Mouse (Mus musculus): Measurements from ENCODE around the gene Dpp6.

The Dpp6 gene

DNA sequence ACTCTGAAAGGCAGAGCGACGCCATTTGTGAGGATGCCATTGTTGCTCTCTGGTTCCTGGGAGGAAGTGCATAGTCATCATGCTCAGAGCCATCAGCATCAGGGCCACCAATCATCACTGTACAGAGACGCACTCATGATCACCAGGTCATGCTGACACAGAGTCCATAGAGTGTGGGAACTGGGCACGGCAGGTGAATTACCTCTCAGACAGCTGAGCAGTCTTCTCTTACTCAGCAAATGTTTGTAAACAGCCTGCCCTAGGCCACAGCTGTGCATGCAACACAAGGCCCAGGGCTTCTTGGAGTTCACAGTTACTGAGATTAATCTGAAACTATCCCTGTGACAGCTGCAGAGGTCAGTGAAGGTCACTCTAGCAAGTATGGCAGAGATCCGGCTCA lies 124.5 kb downstream of the Dpp6 start:
- ATAC-seq (ENCODE audit: insufficient number of reproducible peaks, low FRiP score, low TSS enrichment), result no peak

DNA sequence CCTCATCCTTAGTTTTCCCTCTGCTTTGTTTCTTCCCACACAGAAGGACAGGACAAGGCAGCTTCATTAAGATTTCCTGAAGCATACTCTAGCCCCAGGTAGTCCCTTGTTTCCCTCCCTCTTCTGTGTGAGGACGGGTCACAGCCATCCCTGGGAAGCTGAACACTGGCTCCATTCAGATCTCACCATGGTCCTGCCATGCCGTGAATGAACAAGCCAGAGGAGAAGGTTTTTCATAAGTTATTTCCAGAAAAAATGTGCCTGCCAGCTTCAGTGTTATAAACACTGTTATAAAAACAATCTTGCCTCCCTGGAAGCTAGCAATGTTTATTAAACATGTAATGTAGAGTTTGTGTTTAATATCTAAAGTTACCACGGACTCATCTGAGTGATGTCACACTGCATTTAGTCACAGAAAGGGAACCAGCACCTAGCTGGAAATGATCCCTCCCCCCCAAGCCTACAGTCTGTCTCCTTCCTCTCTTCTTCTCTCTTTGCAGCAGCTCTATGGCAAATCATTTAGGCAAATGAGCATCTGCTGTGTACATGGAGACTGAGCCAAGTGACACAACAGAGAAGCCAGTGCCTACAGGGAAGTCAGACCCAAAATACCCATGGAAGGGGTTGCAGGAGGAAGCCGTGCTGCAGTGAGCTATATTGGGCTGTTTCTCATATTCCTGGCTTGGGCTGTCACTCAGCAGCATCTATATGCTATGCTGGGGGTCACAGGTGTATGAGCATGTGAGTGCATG lies 128.3 kb downstream of the Dpp6 start:
- peak; percentile 72; the same call in 1 of the 2 replicates for ATAC-seq (ENCODE audit: insufficient number of reproducible peaks, low FRiP score, low TSS enrichment)

DNA sequence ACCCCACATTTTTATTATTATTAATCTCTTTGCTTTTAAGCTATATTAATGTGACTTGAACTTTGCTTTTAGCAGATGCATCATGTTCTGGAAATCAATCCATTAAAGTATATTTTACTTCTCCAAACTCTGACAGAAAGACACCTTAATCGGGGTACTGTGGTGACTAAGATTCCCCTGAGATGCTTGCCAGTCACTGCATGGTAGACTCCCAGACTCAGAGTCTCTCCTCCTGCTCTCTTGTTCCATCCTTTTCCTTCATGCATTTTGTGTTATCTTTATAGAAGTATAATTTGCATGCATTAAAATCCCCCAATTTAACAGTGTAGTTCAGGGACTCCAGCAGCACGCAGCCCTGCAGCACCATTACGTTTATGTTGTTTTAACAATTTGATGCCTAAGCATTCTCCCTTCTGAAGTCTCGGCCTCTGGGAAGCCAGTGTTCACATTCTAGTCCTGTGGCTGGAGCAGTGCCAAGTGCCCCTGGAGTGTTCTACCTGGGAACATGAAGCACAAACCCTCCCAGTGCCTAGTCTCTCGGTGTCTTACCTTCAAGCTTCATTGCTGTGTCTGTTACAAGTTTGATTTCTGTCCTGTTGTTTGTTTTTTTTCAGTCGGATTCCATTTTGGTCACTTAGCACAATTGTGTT lies 153.1 kb downstream of the Dpp6 start:
- ATAC-seq (ENCODE audit: insufficient number of reproducible peaks, low FRiP score, low TSS enrichment), result no peak

DNA sequence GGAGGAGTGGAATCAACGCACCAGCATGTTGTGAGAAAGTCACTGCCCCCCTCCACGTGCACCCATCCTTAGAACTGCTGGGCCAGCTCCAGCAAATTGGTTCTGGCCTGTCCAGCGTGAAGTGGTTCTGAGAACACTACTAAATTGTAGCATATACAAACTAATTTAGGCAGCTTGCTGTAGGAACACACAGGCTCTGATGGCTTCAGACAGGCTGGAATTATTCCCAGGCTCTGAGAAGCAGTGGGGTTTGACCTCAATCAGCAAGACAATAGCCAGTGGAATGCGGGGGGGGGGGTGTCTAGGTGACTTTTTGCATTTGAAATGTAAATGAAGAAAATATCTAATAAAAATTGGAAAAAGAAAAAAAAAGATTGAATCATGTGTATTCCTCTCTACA lies 156.2 kb downstream of the Dpp6 start:
- no peak for ATAC-seq (ENCODE audit: insufficient number of reproducible peaks, low FRiP score, low TSS enrichment)

DNA sequence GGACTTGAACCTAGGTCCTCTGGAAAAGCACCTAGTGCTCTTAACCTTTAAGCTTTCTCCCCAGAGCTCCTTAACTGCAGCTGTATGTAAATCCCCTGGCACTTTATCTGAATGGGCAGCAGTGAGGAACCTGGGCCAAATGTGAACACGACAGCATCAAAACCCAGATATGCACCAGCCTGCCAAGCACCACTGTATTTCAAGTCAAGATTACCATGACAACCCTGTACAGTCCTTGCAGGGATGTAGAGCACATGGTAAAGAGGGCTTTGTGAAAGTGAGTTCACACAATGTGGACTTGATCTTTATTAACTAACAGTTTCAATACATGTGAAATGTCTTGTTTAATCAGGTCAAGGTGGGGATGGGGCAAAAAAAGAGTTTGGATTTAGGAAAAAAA lies 162.3 kb downstream of the Dpp6 start:
- ATAC-seq (ENCODE audit: insufficient number of reproducible peaks, low FRiP score, low TSS enrichment), result no peak

DNA sequence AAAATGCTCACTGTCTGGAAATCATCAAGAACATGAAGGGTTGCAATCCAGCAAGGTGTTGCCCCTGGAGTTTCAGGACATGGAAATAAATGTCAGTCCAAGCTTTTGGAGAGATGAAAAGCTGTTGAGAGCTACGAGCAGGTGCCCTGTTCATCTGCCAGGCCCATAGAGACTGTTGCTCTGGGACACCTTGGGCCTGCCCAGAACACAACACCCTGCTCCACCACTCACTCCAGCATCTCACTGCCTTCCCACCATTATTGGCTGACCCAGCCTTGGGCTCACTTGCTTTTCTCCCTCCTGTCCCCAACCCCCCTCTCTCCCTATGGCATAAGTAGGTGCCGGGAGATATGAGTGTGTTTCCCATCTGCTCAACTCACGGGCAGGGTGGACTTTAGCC lies 162.8 kb downstream of the Dpp6 start:
- ATAC-seq (ENCODE audit: insufficient number of reproducible peaks, low FRiP score, low TSS enrichment), result no peak

DNA sequence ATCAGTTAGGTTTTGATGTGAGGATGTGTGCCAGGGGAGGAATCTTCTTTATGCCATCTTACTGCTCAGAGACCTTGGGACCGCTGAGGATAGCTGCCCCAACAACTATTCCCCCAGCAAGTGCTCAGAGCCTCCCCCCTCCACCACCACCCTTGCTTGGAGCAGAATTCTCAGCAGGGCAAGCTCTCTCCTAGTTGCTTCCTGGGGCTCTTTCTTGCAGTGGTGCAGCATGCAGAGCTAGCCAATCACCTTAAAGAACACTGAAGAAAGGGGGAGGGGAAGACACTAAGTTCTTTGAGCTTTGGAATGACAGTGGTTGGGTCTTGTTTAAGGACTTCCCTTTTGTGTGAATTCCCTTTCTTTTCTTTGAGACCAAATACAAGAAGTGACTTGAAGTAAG lies 168.1 kb downstream of the Dpp6 start:
- ATAC-seq (ENCODE audit: insufficient number of reproducible peaks, low FRiP score, low TSS enrichment), result no peak

DNA sequence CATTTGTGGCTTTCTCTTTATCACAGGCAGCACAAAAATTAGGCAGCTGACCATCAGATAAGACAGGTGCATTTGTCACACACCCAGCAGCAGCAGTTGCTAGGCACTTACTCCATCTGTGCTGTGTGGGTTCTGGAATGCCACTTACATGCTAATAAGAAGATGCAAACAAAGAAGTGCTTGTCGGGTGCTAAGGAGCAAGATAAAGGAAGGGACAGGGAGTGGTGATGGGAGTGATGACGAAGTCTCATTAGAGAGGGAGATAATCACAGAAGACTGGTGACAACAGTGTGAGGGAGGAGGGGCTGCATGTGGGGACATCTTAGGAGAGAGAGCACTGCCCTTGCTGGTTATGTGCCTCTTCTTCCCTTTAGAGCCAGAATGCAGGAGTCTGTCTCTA lies 174.6 kb downstream of the Dpp6 start:
- no peak for ATAC-seq (ENCODE audit: insufficient number of reproducible peaks, low FRiP score, low TSS enrichment)

DNA sequence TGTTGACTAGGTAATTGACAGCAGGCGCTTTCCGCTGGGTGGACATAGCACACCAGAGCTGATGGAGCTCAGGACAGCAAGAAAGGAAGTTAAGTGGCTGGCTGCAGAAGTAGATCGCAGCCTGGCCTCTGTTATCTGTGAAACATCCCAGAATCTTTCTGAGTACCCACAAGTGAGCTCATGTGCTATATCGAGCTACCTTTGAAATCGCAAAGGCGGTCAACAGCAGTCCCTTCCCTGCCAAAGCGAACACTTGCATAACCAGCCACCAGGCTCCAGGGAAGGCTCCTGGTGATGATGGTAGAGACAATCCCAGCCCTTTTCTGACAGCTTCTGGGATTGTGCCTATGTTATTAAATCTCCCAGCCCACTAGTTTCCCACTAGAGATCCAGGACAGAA lies 186.5 kb downstream of the Dpp6 start:
- ATAC-seq (ENCODE audit: insufficient number of reproducible peaks, low FRiP score, low TSS enrichment), result no peak

DNA sequence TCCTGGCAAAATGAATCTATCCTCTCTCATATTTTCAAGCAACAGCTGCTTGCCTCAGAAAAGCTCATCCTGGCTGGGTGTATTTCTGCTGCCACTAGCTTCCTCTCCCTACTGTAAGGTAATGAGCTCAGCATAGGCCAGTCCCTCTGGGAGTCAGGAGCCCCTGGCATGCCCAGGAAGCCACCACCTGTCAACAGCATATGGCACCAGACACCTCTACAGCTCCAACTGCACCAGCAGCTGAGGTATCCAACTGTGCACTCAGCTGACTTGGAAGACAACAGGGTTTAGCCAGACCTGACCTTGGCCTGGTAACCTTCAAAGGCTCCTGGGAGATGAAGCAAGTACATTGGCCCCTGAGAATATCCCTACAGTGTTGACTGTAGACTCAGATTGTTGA lies 192.2 kb downstream of the Dpp6 start:
- ATAC-seq (ENCODE audit: insufficient number of reproducible peaks, low FRiP score, low TSS enrichment), result peak; percentile 81

DNA sequence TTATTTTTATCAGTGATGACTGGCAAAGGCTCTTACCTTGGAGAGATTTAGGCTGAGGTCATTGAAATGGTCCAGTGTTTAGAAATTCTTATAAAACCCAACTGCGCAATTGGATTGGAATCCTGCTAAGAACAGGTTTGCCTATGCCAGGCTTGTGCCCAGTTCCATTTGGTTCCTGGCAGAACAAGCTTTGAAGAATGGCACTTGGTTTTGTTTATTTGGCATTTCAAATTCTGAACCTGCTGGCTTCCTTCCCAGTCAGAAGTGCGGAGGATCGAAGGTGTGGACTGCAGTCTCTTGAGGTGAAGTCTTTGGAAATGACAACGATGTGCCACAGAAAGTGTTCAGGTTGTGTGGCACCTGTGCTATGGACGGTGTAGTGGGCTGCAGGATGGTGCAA lies 193.6 kb downstream of the Dpp6 start:
- ATAC-seq (ENCODE audit: insufficient number of reproducible peaks, low FRiP score, low TSS enrichment), result peak; percentile 75

DNA sequence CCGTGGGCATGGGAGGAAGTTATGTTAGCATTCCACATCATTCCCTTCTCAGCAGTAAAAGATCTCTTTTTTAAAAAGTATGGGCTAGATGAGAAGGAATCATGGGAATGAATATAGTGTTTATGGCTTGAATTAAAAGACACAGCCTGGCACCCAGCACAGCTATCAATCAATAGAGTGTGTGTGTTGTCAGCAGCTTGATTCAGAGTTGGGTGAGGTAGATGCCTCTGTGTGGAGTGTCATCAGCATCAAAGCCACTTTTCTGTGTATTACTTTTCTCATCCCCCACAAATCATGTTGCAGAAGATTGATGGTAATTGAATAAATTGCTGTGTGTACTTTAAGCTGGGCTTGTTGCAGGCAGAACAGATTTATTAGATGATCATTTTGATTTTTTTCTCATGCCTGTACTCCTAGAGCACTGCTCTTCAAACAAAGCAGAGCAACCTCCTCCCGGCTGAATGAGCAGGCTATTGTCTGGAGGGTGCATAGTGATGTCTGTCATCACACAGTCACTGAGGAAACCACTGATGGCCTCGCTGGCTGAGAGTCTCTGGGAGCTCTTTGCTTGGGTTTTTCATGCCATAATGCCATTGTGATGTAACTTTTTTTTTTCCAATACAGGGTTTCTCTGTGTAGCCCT lies 201.4 kb downstream of the Dpp6 start:
- no peak for ATAC-seq (ENCODE audit: insufficient number of reproducible peaks, low FRiP score, low TSS enrichment)

DNA sequence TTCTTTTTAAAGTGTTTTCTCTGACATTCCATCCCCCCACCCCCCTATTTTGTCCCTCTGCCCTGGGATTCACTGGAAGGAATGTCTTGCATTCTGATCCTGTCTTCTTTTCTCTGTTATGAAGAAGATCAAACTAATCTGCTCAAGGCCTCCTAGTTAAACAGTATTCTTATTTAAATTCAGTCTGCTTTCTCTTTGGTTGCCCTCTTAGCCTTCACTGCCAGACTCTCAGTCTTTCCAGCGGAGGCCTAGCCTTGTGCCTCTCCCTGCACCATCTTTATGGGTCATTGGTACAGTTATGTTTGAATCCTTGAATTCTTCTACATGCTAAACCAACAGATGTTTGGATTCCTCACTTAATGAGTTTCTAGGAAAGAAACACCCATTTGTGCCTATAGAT lies 211.6 kb downstream of the Dpp6 start:
- no peak for ATAC-seq (ENCODE audit: insufficient number of reproducible peaks, low FRiP score, low TSS enrichment)

DNA sequence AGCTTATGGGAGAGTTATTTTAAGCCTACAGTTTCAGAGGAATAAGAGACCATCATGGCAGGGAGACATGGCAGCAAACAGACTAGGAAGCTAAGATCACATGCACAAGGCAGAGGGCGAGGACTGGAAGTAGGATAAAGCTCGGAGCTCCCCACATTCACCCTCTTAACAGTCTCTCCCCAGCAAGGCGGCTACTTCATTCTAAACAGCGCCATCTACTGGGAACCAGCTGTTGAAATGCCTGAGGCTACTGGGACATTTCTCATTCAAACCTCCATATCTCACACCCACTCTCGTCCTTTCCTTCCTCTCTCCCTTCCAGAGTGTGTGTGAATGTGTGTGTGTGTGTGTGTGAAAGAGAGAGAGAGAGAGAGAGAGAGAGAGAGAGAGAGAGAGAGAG lies 212.8 kb downstream of the Dpp6 start:
- ATAC-seq (ENCODE audit: insufficient number of reproducible peaks, low FRiP score, low TSS enrichment), result 0 out of 2 replicates have a peak, but pooled peaks have one; percentile 49

DNA sequence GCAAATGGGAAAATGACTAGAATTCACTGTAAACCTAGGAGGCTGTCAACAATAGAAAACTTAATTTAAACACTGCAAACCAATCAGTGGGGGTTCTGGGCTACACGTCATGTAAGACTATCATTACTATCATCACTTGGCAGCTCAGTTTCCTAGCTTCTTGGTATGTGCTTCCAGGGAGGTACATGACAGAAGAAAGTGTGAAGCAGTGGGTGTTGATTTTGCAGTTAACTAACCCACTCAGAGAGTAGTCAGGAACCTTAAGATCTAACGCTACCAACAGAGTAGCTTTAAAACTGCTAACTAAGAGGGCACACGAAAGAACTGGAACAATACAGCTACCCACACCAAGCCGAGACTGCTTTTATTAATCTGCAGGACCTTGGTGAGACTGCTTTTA lies 217.9 kb downstream of the Dpp6 start:
- no peak for ATAC-seq (ENCODE audit: insufficient number of reproducible peaks, low FRiP score, low TSS enrichment)

DNA sequence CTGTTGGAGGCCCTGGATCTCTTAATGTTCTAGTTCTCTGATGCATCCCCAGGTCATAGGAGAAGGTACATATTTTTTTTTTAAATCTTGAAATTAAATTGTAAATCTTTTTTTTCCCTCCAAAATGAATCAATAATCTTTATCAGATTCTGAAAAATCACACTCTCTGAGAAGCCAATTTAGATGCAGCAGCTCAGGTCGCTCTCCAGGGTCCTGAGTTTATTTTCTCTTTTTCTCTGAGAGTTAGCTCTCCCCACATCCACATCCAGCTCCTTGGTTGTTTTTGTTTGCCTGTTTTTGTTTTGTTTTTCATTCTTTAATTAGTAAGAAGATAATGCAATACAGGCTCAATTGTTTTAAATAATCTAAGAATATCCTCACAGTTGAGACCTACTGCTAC lies 218.3 kb downstream of the Dpp6 start:
- ATAC-seq (ENCODE audit: insufficient number of reproducible peaks, low FRiP score, low TSS enrichment), result no peak

DNA sequence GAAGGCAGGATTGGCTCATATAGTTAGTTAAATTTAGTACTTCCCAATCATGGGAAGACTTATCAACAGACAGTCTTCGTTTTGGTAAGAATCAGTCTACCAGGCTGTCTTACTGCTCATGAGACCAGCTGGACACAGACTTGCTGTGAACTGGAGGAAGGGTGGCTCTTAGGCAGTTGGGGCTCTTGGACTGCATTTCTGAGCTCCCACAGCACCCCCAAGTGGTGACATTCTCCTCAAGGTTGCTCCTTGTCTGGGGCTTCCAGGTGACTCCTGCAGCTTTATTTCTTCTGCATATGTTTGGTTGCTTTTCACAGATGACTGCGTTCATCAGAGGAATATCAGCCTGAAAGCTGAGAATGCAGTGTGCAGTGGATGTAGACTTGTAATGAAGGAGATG lies 218.9 kb downstream of the Dpp6 start:
- ATAC-seq (ENCODE audit: insufficient number of reproducible peaks, low FRiP score, low TSS enrichment), result peak; percentile 89

DNA sequence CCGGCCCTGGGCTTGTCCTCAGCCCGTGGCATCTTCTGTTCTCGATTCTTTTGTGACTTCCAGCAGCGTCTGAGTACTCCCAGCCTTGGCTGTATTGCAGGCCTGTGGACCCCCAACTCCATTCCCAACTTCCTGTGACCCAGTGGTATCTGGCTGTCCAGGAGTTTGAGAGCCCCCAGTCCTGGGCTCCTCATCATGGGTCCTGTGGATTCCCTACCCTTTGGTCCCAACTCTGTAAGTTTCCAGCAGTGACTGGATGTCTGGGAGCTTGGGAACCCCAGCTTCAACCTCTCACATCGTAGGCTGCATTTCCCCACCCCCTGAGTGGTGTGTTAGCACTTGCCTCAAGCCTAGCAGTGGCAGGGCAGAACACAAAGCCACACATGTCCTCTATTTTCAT lies 220.8 kb downstream of the Dpp6 start:
- ATAC-seq (ENCODE audit: insufficient number of reproducible peaks, low FRiP score, low TSS enrichment), result no peak

DNA sequence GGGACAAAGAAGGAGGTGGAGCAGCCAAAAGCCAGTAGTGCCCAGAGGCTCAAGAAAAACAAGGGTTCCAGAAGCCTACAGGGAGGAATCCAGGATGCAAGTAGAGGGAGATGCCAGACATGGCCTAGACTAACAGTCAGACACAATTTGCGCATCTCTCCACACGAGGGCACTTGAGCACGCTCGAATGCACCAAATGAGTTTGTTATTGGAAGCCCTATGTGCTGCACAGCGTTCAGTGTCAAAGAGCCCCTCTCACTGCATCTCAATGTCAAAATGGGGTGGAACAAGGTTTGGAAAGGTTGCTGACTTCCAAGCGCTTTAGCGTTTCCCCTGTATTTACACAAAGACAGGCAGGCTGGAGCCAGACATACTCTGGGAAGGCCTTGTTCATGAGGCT lies 231.2 kb downstream of the Dpp6 start:
- peak; percentile 53; the same call in 1 of the 2 replicates for ATAC-seq (ENCODE audit: insufficient number of reproducible peaks, low FRiP score, low TSS enrichment)

DNA sequence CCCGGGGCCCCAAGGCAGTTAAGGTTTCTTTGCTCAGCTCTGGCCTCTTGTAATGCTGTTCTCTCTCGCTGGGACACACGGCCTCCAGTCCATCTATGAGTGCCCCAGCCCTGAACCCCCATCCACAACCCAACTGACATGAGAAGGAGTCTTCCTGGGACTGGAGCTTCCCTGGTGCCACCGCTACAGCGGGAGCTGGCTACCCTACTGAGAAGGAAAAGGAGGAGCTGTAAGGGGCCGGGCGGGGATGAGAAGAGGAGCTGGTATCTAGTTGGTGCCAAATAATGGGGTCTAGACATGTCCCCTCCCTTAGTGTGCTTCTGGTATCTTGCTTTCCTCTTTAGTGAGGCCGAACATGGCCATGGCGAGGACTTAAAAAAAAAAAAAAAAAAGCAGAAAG lies 231.9 kb downstream of the Dpp6 start:
- 0 out of 2 replicates have a peak, but pooled peaks have one; percentile 16 for ATAC-seq (ENCODE audit: insufficient number of reproducible peaks, low FRiP score, low TSS enrichment)

DNA sequence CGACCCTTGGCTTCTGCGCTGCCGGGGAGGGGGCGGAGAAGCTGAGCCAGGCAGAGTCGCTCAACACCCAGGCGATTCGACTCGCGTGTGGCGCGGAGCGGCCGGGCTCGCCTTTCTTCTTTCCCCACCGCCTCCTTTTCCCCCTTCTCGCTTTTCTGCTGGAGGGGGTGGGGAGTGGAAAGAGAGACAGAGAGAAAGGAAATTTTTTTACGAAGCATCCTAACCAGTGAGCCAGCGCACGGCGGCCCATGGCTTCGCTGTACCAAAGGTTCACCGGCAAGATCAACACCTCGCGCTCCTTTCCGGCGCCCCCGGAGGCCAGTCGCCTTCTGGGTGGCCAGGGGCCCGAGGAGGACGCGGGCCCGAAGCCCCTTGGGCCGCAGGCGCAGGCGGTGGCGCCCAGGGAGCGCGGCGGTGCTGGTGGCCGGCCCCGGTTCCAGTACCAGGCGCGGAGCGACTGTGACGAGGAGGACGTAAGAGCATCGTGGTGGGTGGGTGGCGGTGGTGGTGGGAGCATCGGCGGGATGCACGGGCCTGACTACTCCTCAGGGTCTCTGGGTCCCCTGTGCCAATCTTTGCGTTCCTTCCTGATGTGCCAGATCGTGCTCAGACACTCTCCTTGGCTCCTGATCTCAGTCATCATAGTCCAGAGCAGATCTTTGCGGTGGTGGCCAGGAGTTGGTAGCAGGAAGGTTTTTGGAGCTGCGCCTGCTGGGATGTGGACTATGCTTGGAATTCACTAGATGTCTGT lies 232.5 kb downstream of the Dpp6 start:
- ATAC-seq (ENCODE audit: insufficient number of reproducible peaks, low FRiP score, low TSS enrichment), result no peak; the same call in 1 of the 2 replicates
